Mouse (Mus musculus): ENCODE measurements at regions not wholly inside any gene's neighbourhood (a gene's known extent, or its start where the extent isn't known, plus 50 kb on each side); places are given as distances from the start of the nearest gene placed in this dataset.

DNA sequence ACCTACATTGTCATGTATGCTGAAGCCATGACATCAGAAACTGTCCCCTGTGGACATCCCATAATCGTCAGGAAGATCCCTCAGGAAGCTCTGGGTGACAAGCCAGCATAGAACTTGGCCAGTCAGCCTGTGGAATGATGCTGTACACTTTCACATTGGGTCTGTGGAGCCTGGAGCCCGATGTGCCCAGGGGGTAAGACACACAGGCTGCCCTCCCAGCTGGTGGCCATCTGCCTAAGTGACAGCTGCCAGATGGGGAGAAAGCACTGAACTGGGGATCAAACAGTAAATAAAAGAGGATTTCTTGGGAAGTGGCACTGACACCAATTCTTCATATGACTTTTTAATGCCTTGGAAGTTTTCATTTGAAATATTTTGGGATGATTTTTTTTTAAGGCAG lies 486.8 kb downstream of the Efnb2 start:
- peak in 1 of 2 experiments; percentile 3 for DNase-seq

DNA sequence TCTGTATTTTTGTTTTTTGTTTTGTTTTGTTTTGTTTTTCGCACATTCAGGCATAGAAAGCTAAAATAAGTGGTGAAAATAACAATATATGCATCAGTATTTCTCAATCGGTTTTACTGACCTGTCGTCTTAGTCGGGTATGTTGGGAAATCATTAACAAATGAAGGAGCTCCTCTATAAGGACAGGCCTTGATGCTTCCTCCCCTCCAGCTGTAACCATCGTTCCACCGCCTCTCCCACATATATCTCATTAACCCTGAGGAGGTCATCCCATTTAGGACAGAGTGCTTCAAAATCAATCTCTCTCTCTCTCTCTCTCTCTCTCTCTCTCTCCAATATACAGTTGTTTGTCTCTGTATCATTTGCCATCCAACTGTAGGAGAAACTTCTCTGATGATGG lies 492.4 kb downstream of the Efnb2 start:
- no peak for DNase-seq

DNA sequence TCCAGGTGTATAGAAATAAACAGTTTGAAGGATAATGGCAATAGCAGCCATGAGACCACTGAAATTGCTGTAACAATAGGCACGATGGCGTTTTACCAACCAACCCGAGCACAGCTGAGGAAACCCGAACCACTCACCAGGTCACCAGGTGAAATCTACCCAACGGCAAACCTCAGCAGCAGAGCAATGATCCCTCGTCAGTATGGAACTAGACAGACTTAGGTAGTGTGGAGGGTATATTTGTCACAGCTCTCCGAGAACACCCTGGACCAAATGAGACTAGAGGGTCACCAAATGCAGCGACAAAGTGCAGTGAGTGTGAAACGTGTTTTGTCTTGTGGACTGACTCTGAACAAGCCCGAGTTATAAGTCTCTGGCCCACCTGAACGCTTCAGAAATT lies 492.8 kb downstream of the Efnb2 start:
- no peak for DNase-seq

DNA sequence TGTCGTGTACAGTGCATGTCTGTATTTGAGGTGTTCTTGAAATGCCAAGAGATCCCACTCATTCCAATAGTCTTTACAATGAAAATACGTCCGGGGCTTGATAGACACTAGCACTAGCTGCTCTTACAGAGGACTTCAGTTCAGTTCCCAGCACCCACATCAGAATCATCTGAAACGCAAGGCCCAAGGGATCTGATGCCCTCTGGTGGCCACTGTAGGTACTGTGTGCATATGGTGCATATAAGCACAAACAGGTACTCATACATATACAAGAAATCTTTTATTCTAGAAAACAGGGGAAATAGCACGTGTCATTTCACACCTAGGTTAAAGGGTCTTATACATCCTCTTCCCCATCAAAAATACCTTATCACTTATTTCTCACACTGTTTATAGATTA lies 513.5 kb downstream of the Efnb2 start:
- no peak for DNase-seq

DNA sequence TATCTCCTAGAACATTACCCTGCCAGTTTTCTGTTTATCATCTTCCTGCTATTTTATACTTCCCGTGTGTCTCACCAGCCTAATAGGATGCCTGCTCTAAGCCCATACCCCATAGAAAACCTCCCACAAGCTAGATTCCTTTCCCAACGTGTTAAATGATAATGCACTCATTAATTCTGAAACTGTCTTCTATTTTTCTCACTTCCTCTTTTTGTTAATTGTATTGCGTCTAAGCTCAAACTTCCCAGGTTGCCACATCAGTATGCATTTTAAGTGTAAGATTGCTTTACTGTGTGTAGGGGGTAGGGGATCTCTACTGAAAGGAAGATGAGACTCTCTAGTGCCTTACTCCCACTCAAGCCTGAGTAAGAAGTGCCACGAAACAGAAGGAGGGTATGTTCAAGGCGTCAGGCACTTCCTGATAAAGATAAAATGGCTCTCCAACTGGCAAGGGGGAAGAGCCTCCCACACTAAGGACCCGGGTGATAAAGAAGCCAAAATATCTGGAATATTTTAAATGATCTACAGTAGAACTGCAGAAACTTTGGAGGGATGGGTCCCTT lies 518.0 kb downstream of the Efnb2 start:
- DNase-seq = no peak

DNA sequence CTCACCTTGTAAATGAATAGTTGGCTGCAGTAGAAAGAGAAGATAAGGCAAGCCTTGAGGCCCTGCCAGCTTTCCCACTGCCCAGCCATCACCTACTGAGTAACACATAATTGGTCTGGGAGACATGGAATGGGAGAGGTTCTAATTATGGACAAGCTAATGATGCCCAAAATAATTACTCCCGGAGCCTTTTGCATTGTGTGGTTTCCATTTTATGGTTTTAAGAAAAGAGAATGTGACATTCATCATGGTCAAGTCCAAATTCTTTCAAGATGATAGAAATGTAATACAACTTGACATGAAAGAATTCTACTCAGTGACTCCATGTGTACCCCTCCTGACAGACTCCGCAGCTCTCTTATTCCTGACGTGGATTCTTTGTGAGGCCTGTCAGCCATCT lies 518.6 kb downstream of the Efnb2 start:
- no peak for DNase-seq

DNA sequence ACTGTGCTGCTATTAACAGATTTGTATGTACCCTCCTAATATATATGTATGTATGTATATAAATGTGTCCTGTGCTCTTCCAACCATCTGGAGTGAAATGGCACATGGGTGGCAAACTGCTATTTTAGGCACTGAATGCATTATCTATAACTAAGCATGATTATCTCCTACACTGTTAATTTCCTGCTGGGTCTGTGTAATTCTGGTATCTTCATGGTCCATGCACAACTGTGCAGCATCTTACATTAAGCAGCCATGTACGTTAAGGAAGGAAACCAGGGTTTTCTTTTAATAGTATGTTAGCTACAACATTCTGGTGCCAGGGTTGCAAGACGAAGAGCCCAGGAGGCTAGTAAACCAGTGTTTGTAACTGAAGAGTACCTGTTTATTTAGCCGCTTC lies 521.3 kb downstream of the Efnb2 start:
- DNase-seq = no peak

DNA sequence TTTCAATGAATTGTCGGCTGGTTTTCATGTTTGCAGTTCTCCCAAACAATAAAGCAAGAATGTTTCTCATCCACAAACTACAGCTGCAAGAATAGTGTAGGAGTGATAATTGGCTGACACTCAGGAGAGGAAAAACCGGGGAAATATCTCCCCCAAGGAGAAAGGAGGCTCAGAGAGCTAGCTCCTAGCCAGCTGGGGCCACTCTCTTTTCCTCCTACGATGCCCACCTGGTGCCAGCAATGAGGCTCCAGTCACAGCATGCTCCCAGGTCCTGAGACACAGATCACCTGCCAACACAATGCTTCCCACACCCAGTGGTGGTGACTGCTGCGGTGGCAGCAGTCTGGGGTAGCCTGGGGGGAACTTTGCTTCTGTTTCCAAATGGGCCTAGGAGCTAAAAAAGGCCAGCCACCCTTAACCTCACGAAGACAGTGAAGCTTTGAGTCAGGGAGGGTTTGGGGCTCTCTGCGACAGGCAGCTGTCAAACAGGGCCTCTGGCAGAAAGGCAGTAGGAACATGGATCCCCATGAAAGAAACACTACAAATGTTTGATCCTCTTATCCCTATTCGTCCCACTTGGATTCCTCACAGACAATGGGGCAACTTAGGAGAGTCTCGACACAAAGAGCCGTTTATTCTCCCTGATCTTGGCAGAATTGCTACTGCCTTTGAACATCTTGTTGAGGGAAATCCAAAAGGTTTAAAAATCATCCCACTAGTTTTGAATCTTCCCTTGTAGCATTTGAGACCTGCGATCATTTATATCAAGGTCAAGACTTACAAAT lies 527.8 kb downstream of the Efnb2 start:
- no peak for DNase-seq

DNA sequence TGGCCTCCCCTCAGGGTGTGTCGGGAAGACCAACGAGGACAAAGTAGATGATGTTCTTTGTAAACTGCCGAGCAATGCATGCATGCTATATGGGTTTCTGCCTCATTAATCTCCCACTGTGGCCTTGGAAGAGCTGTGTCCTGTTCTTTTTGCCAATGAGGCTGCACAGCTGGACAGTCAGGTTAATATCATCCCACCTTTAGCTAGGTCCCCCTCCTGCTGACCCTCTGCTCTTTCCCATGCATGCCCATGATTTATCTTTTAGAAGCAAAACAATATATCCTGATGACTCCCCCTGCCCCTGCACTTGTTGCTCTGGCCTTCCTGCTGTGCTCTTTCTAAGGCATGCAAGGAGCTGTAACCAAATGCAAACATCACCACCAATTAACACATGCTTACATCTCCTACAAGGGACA lies 529.1 kb downstream of the Efnb2 start:
- no peak for DNase-seq

DNA sequence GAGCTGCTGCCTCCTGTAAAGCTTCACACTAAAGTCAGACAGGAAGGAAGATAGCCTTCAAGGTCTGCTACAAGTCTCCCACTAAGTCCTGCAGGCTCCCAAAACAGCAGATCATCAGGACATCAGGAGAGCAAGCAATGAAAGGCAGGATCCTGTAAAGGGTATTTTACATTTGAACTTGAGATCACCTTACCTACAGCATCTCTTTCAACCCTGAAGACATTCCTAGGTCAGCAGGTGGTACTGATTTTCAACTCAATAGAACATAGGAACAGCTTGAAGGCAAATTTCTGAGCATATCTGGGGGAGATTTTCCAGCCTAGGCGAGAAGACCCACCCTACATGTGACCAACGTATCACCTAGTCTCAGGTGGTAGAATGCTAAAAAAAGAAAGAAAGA lies 530.2 kb downstream of the Efnb2 start:
- DNase-seq = no peak

DNA sequence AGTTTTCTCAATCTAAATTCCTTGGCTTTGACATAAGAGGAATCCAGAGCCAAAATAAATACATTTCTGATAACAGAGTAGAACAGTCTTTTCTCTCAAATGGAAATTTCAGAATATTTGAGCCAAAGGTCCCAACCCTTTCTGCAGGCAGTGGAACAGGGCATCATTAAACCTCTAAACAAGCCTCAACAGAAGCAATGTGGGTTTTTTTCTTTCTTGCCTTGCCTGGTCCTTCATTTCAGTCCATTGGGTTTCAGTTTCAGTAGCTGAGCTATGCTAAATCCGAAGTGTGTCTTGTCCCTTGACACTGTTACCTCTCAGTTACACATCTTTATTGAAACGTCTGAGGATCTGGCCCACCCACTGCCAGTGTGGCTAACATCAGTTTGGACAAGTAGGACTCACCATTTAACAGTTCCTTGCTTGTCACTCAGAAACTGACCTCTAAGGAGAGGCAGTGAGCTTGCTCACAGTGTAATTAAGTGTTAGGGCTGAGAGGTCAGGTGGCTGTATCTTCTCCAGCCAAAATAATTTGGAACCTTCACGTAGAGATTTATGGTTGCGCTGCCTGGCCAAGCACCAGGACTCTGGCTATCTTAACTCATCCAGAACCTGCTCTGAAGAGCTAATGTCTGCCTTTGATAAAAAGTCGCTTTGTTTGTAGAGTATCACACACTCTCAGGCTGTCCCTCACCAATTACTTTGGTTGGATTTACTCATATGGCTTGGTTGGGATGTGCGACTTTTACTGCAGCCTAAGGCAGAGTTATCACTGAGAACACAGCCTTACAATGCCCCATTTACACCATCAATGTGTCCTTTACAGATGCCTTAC lies 545.2 kb downstream of the Efnb2 start:
- DNase-seq = no peak

DNA sequence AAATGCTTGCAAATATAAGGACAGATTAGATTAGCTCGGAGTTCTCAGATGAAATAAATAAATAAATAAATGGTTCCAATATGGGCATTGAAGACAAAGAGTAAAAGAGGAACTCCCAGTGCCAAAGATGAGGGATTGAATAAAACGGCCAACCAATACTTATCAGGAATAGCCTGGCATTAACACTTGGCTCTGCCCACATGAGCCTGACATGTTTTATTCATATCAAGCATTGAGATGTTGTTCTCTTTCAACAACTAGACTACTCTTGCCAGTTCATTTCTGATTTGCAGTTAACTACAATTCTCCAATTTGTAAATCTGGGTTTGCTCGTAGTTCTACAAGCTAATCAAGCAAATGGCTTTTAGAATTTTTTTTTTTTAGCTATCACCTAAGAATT lies 546.4 kb downstream of the Efnb2 start:
- DNase-seq = no peak

DNA sequence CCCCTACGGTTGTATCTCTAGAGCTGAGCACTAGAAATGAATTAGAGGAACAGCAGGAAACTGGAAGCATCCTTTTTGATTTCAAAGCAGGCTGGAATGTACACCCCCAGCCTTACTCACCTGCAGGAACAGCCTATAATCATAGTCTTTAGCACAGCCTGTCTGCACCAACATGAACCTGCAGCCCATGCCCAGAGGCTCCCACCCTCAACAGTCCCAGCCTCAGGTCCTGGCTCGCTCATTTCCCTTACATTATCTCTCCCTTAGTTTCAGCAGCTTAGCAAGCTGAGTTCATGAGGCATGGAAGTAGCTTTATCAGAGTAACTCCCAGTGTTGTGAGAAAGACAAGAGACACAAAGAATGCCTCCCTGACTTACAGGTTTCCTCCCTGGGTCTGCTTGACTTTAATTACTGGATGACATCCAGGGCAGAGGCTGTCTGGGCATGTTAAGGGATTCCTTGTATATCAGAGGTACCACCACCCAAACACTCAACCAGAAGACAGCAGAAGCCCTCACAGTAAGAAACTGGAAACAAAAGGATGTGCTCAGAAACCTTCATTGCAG lies 551.2 kb downstream of the Efnb2 start:
- DNase-seq = no peak

DNA sequence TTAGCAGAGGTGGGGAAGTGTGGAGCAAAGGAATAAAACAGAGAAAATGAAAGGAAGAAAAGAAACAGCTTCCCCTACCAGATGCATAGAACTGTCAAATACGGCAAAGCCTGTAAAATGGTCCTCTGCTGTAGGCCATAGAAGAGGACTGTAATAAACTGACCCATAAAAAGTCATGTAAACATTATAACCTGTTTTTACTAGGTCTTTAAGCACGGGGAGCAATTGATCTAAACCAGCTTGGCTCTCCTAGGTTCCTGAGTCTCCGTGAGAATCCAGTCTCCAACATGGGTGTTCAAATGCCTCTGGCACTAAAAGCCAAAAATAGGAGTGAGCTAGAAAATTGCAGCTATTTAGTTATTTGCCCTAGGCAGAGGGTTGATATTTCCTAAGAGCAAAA lies 557.5 kb downstream of the Efnb2 start:
- DNase-seq = no peak

DNA sequence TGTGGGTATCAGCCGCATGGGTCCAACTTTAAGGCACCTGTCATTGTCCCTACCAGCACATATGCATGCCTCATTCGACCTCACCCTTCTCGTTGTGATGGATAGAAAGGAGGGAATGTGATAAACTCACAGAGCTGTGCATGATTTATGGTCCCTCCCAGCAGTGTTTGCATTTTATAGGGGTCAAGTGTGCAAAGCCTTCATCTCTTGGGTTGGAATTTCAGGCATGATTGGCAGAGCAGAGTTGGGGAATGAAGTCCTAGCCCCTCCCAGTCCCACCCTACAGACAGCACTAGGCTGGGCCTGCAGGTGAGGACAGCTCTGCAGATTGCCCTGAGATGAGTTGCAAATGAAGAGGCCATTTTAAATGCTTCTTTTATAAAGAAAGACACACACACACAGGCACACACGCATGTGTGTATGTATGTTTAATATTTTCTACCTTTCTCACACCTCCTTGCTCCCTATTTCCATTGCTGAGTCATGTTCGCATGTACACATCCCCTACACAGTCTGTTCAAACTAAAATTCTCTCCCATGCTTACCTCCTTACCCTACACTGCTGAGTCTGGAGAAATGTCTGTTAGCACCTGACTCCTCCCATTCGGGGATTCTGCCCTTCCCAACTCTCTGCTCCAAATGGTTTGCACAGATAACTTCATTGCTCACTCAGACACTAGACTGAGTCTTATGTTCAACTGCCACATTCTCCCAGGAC lies 558.9 kb downstream of the Efnb2 start:
- no peak for DNase-seq

DNA sequence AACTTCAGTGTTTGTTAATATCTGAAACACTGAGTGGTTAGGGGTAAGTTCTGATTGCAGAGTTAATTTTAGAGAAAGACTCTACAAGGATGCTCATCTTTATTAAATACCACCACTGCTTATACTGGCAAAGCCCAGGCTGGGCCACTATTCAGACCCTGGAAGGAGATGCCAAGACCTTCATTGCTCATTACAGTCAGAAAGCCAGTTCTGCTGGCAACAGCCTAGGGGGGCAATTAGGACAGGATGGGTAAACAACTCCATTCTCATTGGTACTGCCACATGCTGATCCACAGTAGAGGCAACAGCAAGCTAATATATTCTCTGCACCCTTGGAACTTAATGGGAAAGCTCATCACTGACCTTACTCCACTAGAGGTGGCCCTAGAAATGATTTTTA lies 568.5 kb downstream of the Efnb2 start:
- peak in 1 of 2 experiments; percentile 12 for DNase-seq

DNA sequence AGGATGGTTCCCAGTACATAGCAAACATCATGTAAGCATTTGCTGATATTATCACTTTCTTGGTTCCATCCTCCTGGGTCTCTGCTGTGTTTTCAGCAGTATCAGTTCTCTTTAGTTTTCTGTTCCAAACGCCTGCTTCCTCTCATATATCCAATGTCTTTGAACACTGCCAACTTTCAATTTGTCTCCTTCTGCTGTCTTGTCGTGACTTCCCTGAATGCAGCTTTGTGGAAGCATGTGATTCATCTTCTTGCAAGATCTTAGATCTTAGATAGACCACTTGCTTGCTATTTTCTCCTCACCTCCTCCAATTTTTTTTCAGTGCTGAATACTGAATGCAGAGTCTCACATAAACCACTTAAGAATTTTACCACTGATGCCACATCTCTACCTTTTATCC lies 576.4 kb downstream of the Efnb2 start:
- no peak for DNase-seq

DNA sequence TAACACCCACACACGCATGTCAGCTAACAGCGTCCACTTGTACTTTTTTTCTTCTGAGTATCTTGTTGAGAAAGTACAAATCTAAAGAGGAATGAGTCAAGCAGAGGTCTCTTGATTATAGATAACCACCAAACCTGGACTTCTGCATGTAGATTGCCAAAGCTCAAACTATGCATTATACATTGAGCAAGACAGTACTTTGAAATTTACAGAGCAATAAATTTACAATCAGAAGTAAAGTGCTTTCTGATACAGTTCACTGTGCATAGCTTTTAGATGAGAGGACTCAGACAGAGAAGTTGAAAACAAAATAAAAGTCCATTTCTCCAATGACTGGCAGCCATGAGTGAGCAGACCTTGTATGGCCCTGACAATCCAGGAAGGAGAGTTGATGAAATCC lies 597.0 kb downstream of the Efnb2 start:
- no peak for DNase-seq

DNA sequence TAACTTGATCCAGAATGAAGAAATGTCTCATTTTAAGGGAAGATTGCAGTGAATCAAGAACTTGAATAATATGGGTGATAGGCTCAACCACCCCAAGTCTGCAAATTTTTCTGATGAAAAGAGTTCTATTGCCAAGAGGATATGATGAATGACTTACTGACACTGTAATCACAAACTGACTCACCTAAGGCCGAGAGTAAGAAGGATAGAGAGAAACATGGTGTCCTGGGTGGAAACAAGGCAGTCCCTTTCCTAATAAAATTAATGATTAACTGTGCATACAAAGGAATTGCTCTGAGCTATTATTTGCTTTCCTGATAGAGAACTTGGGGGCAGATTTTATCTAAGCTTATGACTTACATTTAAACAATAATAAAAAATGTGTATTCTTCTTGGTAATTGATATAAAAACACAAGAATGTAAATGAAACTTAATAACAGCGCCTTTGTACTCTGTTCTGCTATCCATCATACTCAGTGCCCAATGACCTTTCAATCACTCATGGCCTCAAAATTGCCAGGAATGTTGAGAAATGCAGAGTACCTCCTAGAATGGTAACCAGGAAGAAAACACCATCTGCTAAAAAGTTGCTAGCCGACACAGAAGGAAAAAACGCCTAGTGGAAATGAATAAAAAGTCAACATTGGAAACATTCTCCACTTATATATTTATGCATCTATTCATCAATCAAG lies 606.7 kb downstream of the Efnb2 start:
- no peak for DNase-seq

DNA sequence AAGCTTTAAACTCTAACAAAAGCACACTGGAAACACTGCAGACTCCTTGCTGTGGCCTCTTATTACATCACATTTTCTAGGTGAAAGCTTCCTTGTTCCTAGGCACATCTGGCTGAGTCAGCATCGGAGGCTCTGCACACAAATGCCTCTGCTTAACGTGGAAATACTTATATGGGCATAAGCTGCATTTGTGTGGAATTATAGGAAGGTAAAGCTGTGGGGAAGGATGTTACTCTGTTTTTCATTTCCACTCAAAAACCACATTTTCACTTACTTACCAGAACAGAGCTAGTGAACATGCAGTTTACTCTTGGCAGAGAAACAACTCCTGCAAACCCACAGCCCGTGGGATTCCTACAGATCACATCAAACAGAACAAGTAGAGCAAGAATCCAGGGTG lies 609.9 kb downstream of the Efnb2 start:
- no peak for DNase-seq

DNA sequence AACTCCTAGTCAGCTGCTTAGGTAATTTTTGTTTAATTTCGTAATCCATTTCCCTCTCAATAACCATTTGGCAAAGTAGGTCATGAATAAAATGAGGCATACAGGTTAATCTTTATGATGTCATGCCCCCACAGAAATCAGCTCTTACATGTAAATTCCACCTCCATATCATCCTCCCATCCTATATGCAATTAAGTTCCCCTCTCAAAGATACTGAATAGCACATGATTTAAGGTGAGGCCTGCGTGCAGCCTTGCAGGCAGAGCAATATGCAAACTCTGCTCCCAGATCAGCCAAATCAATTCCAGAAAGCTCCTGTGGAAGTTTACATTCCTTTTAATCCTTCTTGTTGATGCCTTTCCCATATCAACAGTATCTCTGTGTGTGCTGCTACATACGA lies 610.3 kb downstream of the Efnb2 start:
- DNase-seq = no peak

DNA sequence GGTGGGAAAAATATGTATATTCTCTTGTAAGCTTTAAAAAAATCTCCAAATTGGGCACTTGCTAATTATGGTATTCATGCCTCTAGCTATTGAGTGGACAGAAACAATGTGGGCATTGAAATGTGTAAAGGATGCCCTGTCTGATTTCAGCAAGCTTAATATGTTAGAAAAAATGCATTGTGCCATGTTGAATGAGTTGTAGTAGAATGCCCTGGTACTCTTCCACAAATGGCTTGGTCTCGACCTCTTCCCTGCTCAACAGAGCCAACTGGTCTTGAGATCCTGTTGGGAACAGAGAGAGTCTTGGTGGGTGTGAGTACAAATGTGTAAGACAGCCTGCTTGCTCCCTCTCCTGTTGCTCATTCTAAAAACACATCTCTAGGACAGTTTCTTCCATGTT lies 616.1 kb downstream of the Efnb2 start:
- DNase-seq = no peak

All from cerebellum, adult 18-20 months (tissue).